ENCODE assay signal across 8 mouse cellular contexts in the genomic region with DNA sequence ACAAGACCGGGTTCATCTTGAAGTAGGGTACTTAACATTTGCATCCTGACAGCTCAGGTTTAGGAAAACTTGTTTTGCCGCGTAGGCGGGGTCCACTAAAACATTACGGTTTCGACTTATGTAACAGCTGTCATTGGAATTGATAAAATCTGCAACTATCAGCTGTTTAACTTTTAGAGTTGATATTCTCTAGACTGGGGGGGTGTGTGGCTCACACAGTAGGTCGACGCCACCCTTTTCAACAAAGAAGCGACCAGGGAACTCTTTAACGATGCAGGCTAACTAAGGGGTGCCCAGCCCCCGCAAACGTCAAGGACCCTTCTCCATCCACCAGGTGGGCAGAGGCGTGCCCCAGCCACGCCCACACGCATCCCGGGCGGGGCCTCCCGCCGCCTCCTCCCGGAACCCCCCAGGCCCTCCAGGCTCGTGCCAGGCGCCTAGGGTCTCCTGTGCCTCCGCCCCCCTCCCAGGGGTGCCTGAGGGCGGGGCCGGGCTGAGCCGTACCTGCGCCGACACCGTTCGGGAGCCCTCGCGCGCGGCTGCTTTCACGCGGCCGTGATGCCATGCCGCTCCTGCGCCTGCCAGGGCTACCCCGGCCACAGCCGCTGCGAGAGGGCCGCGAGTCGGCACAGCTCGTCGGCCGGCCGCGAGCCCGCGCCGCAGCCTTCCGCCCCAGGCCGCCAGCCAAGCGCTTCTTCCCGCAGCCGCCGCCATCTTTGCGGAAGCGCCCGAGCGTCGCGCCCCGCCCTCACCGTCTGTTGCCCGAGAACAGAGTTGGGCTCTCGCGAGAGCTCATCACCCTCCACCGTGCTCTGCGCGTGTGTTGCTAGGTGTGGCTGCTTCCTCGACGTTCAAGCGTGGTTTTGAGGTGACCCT. TPM values are rescaled to one million over a fixed set of nuclear protein-coding genes. Genes with fewer than 3 reads are reported as not detected.
DNase-seq lines count a peak whose midpoint lies in the region; ATAC-seq and TF ChIP-seq lines count a peak whose summit lies in the region.

A gene (minus strand): TSS at position 737 of the 876 bp plus-strand sequence.

- H3K27me3 ChIP-seq in ES-Bruce4 (ENCODE audit: control insufficient read depth, insufficient read depth, low read length, poor library complexity, severe bottlenecking) = peaks cover 4% of the 10 kb centered on the region
- no peaks in the 10 kb centered on the region for H3K27me3 ChIP-seq in forebrain, embryonic 13.5 days
- H3K27me3 ChIP-seq in neural tube, embryonic 15.5 days (replicated peaks) = no peaks in the 10 kb centered on the region

- peak within 1 kb of the TSS; percentile 65 for H3K9ac ChIP-seq in ES-Bruce4 (ENCODE audit: low read depth, poor library complexity, severe bottlenecking)
- peak within 1 kb of the TSS; percentile 87 for H3K9ac ChIP-seq in forebrain, embryonic 13.5 days
- H3K9ac ChIP-seq in neural tube, embryonic 15.5 days (replicated peaks) = peak within 1 kb of the TSS; percentile 98

- H3K36me3 ChIP-seq in ES-Bruce4 (ENCODE audit: control insufficient read depth, insufficient read depth, low read length, poor library complexity, severe bottlenecking) = no peaks in the 10 kb centered on the region
- peaks cover 2% of the 10 kb centered on the region; the same call in 1 of the 2 replicates for H3K36me3 ChIP-seq in forebrain, embryonic 13.5 days (ENCODE audit: poor library complexity, severe bottlenecking)
- H3K36me3 ChIP-seq in neural tube, embryonic 15.5 days = no peaks in the 10 kb centered on the region

- peak; percentile 93 for ATAC-seq in cerebellum, adult (ENCODE audit: insufficient number of reproducible peaks, low FRiP score, low TSS enrichment)
- peak; percentile 98 for ATAC-seq in forebrain, embryonic 13.5 days
- peak; percentile 99 for ATAC-seq in neural tube, embryonic 15.5 days (ENCODE audit: low FRiP score)

- no peak within 1 kb of the TSS for H3K27ac ChIP-seq in ES-Bruce4 (ENCODE audit: insufficient read depth, low read length)
- peak within 1 kb of the TSS; percentile 87 for H3K27ac ChIP-seq in forebrain, embryonic 13.5 days
- H3K27ac ChIP-seq in neural tube, embryonic 15.5 days (replicated peaks) = peak within 1 kb of the TSS; percentile 91

- H3K4me3 ChIP-seq in ES-Bruce4 (ENCODE audit: low read depth, low read length) = peak within 1 kb of the TSS; percentile 65
- H3K4me3 ChIP-seq in forebrain, embryonic 13.5 days = peak within 1 kb of the TSS; percentile 88
- peak within 1 kb of the TSS; percentile 92 for H3K4me3 ChIP-seq in neural tube, embryonic 15.5 days (replicated peaks)

- 2% methylated on average over 68 of the region's 76 CpGs for WGBS in forebrain, embryonic 13.5 days
- 2% methylated on average over 76 of the region's 76 CpGs for WGBS in large intestine, adult 2 months
- 2% methylated on average over 74 of the region's 76 CpGs for WGBS in neural tube, embryonic 15.5 days

- peak; percentile 88 to 91 for DNase-seq in heart, postnatal 10 days
- DNase-seq in large intestine, adult 2 months (ENCODE audit: low read depth, low spot score) = no peak
- peak; percentile 82 to 86 for DNase-seq in lung, adult 18-20 months
- peak; percentile 91 for DNase-seq in testis, postnatal 14 days (ENCODE audit: low spot score)

- 0 out of 2 replicates have a peak, but pooled peaks have one; percentile 51 for TF ChIP-seq EP300 in ES-Bruce4 (IDR thresholded peaks at IDR 0.05; ENCODE audit: insufficient read depth, low read depth, low read length)

- no peak for TF ChIP-seq CTCF in ES-Bruce4 (IDR thresholded peaks at IDR 0.05; ENCODE audit: low read depth, low read length)

- peak within 1 kb of the TSS; percentile 73 for H3K4me2 ChIP-seq in forebrain, embryonic 13.5 days
- H3K4me2 ChIP-seq in neural tube, embryonic 15.5 days = peak within 1 kb of the TSS; percentile 80

- peaks cover 2% of the 10 kb centered on the region for H3K4me1 ChIP-seq in ES-Bruce4 (ENCODE audit: control insufficient read depth, insufficient read depth, low read length)
- H3K4me1 ChIP-seq in forebrain, embryonic 13.5 days = peaks cover 11% of the 10 kb centered on the region
- peaks cover 22% of the 10 kb centered on the region for H3K4me1 ChIP-seq in neural tube, embryonic 15.5 days

- H3K9me3 ChIP-seq in ES-Bruce4 (replicated peaks; ENCODE audit: control insufficient read depth, insufficient read depth, low read length, poor library complexity, severe bottlenecking) = peaks cover 8% of the 10 kb centered on the region
- H3K9me3 ChIP-seq in forebrain, embryonic 13.5 days (replicated peaks) = no peaks in the 10 kb centered on the region
- no peaks in the 10 kb centered on the region for H3K9me3 ChIP-seq in neural tube, embryonic 15.5 days (replicated peaks)

- intact Hi-C loops in heart, postnatal 10 days (cut with DNase I) = loop anchor here (10.0 kb wide), 1 partner anchor 314 kb away; no protein-coding TSS in a partner anchor

- no peak for TF ChIP-seq POLR2A in ES-Bruce4 (IDR thresholded peaks at IDR 0.05; ENCODE audit: insufficient read depth, low read length)

RNA-seq across cellular contexts. Expression of the gene that starts here (rescaled TPM):
- polyA plus RNA-seq in ES-Bruce4 (2011; ENCODE audit: insufficient read depth, insufficient read length, low read depth, missing spikeins) = 31.2 and 36.2 TPM in 2 replicates
- polyA plus RNA-seq in forebrain, embryonic 13.5 days (2015; fragmentation: Nextera tagmentation; extraction: Ambion mirVana) = 64.2 and 69.1 TPM in 2 replicates
- total RNA-seq in heart, postnatal 10 days (2021) = 10 to 100 TPM; 73.3 to 78.7 TPM
- 19.2 and 30.1 TPM in 2 replicates for polyA plus RNA-seq in large intestine, adult 2 months (2012; rRNA removed)
- polyA plus RNA-seq in neural tube, embryonic 15.5 days (2015; fragmentation: Nextera tagmentation; extraction: Ambion mirVana) = 68.9 and 75.3 TPM in 2 replicates
